Mouse (Mus musculus) heart, postnatal 0 days (tissue): ENCODE data around the gene Palm2. TPM values are rescaled to one million over a fixed set of nuclear protein-coding genes. Genes with fewer than 3 reads are reported as not detected.

Experiments
- ATAC-seq: fragments of 200-750 bp; cut with Nextera tagmentation; 2 replicates; pipeline ENCODE4 v1.8.0; 2017; ENCODE audit warnings: low read depth, moderate number of reproducible peaks, moderate library complexity; ENCODE audit not compliant: insufficient read depth
- DNase-seq: peaks from one replicate; pipeline ENCODE4 v3.0.0-alpha.2; 2016; ENCODE audit warnings: low spot score
- H3K27ac ChIP-seq: fragments of 300-500 bp; sonication (generic); 2 replicates; pipeline ENCODE4 v1.5.1; 2014; ENCODE audit warnings: low read depth, mild to moderate bottlenecking
- H3K27me3 ChIP-seq: fragments of 300-500 bp; sonication (generic); 2 replicates; pipeline ENCODE4 v1.6.1; 2014; ENCODE audit warnings: low read length, mixed read lengths; ENCODE audit not compliant: control insufficient read depth, insufficient read depth
- H3K36me3 ChIP-seq: fragments of 300-500 bp; sonication (generic); replicated peaks from 2 replicates; pipeline ENCODE4 v1.6.1; 2014; ENCODE audit warnings: low read length, mixed read lengths; ENCODE audit not compliant: control insufficient read depth, insufficient read depth
- H3K4me1 ChIP-seq: fragments of 300-500 bp; sonication (generic); 2 replicates; pipeline ENCODE4 v1.6.1; 2014; ENCODE audit warnings: antibody characterized with exemption; ENCODE audit not compliant: control insufficient read depth, insufficient read depth
- H3K4me2 ChIP-seq: fragments of 300-500 bp; sonication (generic); 2 replicates; pipeline ENCODE4 v1.6.1; 2014; ENCODE audit warnings: low read depth, mild to moderate bottlenecking, low read length, moderate library complexity
- H3K4me3 ChIP-seq: fragments of 300-500 bp; sonication (generic); 2 replicates; pipeline ENCODE4 v1.5.1; 2014; ENCODE audit warnings: low read depth, low read length
- H3K9ac ChIP-seq: fragments of 300-500 bp; sonication (generic); replicated peaks from 2 replicates; pipeline ENCODE4 v1.6.1; 2014; ENCODE audit warnings: low read depth, low read length, mixed read lengths
- H3K9me3 ChIP-seq: fragments of 300-500 bp; sonication (generic); replicated peaks from 2 replicates; pipeline ENCODE4 v1.6.1; 2016; ENCODE audit warnings: low read length; ENCODE audit not compliant: control insufficient read depth
- CTCF ChIP-seq: IDR thresholded peaks from 2 replicates; pipeline ENCODE4 v1.5.1; 2016; ENCODE audit warnings: antibody characterized with exemption, control low read depth, low read depth
- EP300 ChIP-seq: IDR thresholded peaks from 2 replicates; pipeline ENCODE4 v1.6.1; 2016; ENCODE audit warnings: antibody characterized with exemption, low read depth
- WGBS: fragments of 180-500 bp; shearing (Covaris S2); extraction: QIAGEN DNeasy Blood & Tissue Kit; methylation state at CpG from one replicate; pipeline ENCODE4 v1.1.7; 2014; 5-methylcytosine and 5-hydroxymethylcytosine counted together
- polyA plus RNA-seq: library from polyadenylated mRNA; unstranded; fragments of >200 nt; fragmentation: Nextera tagmentation; extraction: Ambion mirVana; gene quantifications from 2 replicates; pipeline ENCODE4 v1.2.1, GENCODE M21; 2015
- total RNA-seq: library from RNA; depleted of rRNA; stranded (reverse); fragments of >200 nt; gene quantifications from 2 replicates; pipeline ENCODE4 v1.2.3, GENCODE M21; 2014; ENCODE audit warnings: low replicate concordance

Palm2 gene
- total and polyA plus RNA-seq, 2 experiments from 2014 or later, result 6.6 to 12.6 TPM

- no peaks in the 10 kb centered on the region for H3K9me3 ChIP-seq
- TF ChIP-seq EP300, result no peak
- TF ChIP-seq CTCF, result no peak
- no peak overlapping the region for H3K4me3 ChIP-seq
- no peak overlapping the region for H3K9ac ChIP-seq
- 0 out of 2 replicates have a peak, but pooled peaks cover 10% of the 10 kb centered on the region for H3K4me1 ChIP-seq
- no peak overlapping the region for H3K4me2 ChIP-seq
- WGBS, result 77% methylated on average over 5 of the region's 5 CpGs
- H3K27ac ChIP-seq, result no peak overlapping the region
- H3K36me3 ChIP-seq, result peaks cover 4% of the 10 kb centered on the region; the same call in 1 of the 2 replicates
- ATAC-seq (no peak), DNase-seq (no peak)
- H3K27me3 ChIP-seq, result no peaks in the 10 kb centered on the region
These were observed 301.4 kb downstream of the Palm2 start for GRCm38 (mm10) chr4:57735426-57735825.

GRCm38 (mm10) chr4:57738856-57739552, 305.0 kb downstream of the Palm2 start:
- Histone ChIP-seq H3K4me3 (no peak overlapping the region), H3K9ac (no peak overlapping the region), H3K4me1 (peaks cover 5% of the 10 kb centered on the region; the same call in 1 of the 2 replicates), H3K27me3 (no peaks in the 10 kb centered on the region), H3K4me2 (no peak overlapping the region), H3K9me3 (no peaks in the 10 kb centered on the region), H3K27ac (no peak overlapping the region), H3K36me3 (peaks cover 2% of the 10 kb centered on the region; the same call in 1 of the 2 replicates)
- no peak for DNase-seq
- WGBS, result 56% methylated on average over 8 of the region's 8 CpGs
- no peak for TF ChIP-seq EP300
- TF ChIP-seq CTCF, result no peak
- ATAC-seq, result no peak

DNA sequence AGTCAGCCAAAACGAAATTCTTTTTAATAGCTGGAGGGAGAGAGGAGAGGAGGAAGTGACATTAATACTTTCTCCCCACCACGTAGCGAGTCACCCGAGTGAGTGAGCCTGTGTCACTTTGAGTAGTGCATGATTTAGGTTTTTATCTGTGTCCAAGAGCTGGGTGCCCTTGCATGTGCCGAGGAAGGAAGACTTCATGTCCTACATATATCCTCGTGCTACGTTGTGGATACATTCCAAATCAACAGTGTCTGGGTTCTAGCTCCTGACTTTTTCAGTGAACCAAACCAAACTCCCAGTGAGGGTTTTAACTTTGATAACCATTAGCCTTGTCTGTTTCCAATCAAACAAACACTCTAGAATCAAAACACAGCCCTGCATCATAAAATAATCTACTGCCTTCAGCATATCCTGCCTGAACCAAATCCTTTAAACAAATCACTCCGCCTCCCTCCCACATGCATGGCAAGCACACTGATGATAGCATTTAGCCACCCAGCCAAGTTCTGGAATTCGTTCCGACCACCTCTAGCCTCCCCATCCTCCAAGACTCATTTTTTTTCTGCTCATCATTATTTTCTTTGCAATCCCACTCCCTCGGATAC, 309.4 kb downstream of the Palm2 start:
- H3K9ac ChIP-seq, result no peak overlapping the region
- no peak for TF ChIP-seq EP300
- no peak overlapping the region for H3K4me2 ChIP-seq
- H3K4me1 ChIP-seq, result peaks cover 5% of the 10 kb centered on the region; the same call in 1 of the 2 replicates
- H3K9me3 ChIP-seq, result 0 out of 2 replicates have a peak, but pooled peaks cover 3% of the 10 kb centered on the region
- H3K27ac ChIP-seq, result no peak overlapping the region
- DNase-seq (no peak), ATAC-seq (no peak)
- WGBS, result 51% methylated on average over 11 of the region's 11 CpGs
- H3K27me3 ChIP-seq, result no peaks in the 10 kb centered on the region
- no peak overlapping the region for H3K4me3 ChIP-seq
- H3K36me3 ChIP-seq, result peaks cover 14% of the 10 kb centered on the region

DNA sequence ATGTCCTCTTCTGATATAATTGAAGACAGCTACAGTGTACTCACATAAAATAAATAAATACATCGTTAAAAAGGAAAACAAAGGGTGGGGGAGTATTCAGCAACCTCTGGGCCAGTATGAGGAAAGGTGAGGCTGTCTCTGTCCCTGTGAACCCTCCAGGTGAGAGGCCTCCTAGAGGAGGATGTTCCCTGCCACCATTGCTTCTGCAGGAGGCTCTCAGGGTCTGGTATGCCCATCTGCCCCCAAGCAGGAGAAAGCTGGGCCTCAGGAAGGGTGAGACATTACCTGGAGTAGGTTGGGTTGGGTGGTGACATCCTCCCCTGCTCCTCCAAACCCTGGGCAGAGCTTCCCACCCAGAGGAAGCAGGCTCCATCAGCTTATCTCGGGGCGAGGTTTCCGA, 316.6 kb downstream of the Palm2 start:
- H3K27ac ChIP-seq, result no peak overlapping the region
- DNase-seq, result no peak

DNA sequence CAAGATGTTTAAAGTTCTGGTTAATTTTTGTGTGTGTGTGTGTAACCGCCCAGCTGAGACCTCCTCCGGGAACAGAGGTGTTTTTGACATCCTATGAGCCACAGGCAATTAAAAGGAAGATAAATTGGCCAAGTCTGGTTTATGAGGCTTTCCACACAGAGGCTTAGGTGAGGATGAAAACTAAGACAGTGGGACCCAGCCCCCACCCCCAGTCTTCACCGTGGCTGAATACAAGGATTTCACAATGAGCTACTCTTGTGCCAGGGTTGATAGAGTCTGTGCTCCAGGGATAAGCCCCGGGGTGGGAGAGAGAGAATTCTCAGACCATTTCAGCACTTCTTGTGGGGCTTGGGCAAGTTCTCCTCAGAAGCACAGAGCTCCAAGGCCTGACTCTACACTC, 317.0 kb downstream of the Palm2 start:
- peak overlapping the region; percentile 43 for H3K27ac ChIP-seq
- no peak overlapping the region for H3K4me3 ChIP-seq
- 36% methylated on average over 4 of the region's 4 CpGs for WGBS
- no peak overlapping the region for H3K9ac ChIP-seq
- no peak overlapping the region for H3K4me2 ChIP-seq
- DNase-seq, result no peak
- no peak for ATAC-seq
- no peaks in the 10 kb centered on the region for H3K36me3 ChIP-seq
- H3K4me1 ChIP-seq, result peaks cover 21% of the 10 kb centered on the region
- H3K27me3 ChIP-seq, result no peaks in the 10 kb centered on the region
- H3K9me3 ChIP-seq, result no peaks in the 10 kb centered on the region
- TF ChIP-seq EP300 (no peak), CTCF (no peak)

More for the DNA sequence above, 316.6 kb downstream of the Palm2 start:
- Histone ChIP-seq H3K9ac (no peak overlapping the region), H3K4me2 (no peak overlapping the region), H3K36me3 (peaks cover 4% of the 10 kb centered on the region), H3K4me3 (no peak overlapping the region), H3K4me1 (peaks cover 21% of the 10 kb centered on the region), H3K27me3 (no peaks in the 10 kb centered on the region), H3K9me3 (0 out of 2 replicates have a peak, but pooled peaks cover under 1% of the 10 kb centered on the region)
- no peak for TF ChIP-seq EP300
- no peak for TF ChIP-seq CTCF
- no peak for ATAC-seq
- WGBS, result 54% methylated on average over 4 of the region's 4 CpGs
